Mouse (Mus musculus) adrenal gland, postnatal 4 days (tissue): ENCODE results near the gene Gsdma. TPM values are rescaled to one million over a fixed set of nuclear protein-coding genes. Genes with fewer than 3 reads are reported as not detected.
"Not testable (repeated sequence)": the region's sequence is repeated elsewhere in the genome, so short reads cannot be mapped to it uniquely, and the experiment has no call there.

Experiments
- DNase-seq, 2 experiments: peaks; one replicate each; pipeline ENCODE4 v3.0.0; 2021 to 2022; ENCODE audit warnings: low spot score in 2 of 2, mixed read lengths in 2 of 2
- total RNA-seq, 2 experiments: library from RNA; stranded (reverse); gene quantifications; 2 replicates each; pipeline ENCODE4 v1.2.3; 2021

The Gsdma gene
- total RNA-seq, 2 experiments from 2014 or later = not detected

DNA sequence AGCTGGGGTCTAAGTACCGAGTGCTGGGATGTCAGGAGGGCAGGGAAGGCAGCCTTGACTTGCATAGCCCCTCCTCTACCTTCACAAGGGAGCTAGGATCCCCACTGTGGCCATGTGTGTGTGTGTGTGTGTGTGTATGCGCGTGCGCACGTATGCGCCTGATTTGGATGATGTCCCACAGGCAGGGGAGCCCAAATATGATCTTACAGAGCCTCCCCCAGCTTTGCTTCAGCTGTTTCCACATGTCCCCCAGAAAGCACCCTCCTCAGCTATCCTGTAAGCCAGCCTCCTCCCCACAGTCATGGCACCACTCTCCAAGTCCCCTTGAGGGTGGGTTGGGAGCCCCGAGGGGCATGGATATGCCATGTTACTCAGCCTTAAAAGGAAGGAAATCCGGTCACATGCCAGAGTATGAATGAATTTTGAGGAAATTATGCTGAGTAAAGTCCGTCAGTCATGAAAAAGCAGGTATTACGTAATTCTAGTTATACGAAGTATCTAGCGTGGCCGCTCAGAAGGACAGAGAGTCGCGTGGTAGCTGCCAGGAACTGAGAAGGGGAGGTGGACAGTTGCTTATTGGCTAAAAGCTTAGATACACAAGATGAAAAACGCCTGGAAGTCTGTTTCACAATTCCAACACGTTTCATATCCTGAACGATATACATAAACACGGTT lies 44.3 kb downstream of the Gsdma start:
- DNase-seq = no peak

DNA sequence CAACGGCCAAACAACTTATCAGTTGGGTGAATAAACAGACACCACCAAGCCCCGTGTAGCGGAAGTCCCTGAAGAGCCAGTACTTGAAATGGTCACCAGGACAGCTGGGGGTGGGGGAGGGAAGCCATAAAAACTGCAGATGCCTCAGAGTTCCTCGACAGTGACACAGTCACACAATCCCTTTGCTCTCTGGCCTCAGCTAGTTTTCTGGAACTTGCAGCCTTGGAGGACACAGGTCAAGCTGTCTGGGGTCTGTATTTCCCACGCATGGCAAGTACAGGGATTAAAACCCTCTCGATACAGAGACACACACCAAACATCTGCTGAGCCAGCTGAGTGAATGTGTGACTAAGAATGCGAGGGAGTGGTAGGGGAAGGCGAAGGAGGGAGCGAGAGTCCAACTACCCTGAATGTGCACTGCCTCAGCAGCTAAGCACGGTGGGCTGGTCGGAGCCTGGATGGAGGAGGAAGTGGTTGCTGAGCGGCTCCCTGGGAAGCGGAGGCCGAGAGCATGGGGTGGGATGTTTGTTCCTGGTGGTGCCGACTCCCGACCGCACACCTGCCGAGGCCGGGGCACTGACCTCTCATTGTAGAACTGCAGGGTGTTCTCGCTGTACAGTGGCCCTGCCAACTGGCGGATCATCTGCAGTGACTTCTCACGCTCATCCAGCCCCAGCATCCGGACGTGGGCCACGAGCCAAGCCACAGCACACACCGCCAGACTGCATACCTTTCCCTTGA lies 45.0 kb downstream of the Gsdma start:
- no peak for DNase-seq

DNA sequence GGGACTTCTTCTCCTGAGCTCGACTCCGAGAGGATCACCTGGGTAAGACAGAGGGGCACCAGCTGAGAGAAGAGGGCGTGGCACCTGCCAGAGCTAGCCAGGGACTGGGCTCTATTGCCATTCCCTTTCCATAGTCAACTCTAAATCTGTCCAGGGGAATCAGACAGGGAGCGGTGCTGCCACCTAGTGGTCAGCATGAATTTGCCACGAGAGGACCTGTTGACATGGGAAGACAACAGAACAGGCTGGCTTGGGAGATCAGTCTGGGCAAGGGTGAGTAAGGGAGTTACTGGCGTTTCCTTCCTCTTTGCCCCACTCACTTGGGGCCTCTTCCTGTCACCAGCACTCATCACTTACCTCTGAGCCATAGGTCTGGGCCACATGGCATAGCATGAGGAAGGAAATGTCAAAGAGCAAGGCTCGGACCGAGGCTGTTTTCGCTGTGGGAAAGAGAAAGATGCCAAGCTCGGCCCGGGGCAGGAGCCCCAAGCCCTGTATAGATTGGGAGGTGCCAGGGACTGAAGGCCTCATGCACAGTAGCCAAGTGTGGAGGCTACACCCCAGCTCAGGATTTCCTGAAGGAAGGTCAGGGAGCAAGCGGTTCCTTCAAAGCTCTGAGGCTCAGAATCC lies 46.4 kb downstream of the Gsdma start:
- peak; percentile 56 to 71 for DNase-seq

DNA sequence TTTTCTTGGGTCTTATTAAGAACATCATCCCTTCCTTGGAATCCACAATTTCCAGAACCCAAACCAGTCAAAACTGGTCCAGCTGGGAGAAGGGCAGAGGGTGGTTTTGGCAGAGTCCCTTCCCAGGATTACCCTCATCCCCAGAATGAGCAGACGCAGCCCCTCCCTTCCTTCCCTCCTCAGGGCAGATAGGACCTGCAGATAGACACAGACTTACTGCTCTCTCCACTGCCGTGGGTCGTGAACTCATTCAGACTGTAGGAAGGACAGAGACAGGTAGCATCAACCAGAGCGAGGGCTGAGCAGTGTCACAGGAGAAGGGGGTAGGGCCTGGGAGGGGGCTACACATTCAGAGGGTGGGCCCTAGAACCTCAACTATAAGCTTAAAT lies 46.9 kb downstream of the Gsdma start:
- no peak for DNase-seq

DNA sequence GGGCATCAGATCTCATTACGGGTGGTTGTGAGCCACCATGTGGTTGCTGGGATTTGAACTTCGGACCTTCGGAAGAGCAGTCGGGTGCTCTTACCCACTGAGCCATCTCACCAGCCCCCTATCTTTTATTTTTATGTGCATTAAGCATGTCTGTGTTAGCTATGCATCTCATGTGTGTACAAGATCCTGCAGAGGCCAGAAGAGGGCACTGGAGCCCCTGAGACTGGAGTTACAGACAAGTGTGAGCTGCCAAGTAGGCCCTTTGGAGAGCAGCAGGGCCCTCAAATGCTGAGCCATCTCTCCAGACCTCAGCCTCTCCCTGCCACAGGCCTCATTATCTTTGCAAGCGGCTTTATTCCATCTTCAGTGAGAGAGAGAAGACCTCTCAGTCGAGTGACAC lies 47.9 kb downstream of the Gsdma start:
- DNase-seq = not testable (repeated sequence)

DNA sequence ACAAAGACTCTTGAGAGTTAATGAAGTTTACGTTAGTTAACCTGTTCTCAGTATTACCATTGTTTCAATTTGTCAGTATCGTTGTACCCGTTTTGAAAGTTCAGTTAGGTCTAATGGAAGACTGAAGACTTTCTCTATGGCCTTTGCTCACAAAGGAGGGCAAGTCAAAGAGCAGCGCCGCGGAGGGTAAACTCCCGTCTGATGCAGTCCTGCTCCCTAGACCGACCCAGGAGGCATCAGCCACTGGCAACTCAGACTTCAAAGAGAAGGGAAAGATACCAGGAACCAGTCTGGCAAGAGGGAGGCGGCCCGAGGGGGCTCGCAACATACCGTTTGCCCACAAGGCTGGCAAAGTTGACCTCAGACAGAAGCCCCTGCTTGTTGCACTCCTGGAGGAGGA lies 49.6 kb downstream of the Gsdma start:
- no peak for DNase-seq

DNA sequence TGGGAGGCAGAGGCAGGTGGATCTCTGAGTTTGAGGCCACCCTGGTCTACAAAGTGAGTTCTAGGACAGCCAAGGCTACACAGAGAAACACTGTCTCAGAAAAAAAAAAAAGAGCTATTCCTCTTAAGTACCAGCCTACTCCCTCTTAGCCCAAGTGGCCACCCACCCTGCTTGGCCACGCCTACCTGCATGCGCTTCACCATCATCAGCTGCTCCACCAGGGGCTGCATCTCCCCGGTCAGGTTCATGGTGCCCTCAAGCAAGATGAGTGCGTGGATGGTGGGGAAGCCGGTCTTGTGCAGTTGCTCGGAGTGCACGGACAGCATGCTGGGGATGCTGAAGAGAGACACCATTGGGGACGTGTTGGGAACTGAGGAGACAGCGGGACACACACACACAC lies 51.8 kb downstream of the Gsdma start:
- no peak for DNase-seq

DNA sequence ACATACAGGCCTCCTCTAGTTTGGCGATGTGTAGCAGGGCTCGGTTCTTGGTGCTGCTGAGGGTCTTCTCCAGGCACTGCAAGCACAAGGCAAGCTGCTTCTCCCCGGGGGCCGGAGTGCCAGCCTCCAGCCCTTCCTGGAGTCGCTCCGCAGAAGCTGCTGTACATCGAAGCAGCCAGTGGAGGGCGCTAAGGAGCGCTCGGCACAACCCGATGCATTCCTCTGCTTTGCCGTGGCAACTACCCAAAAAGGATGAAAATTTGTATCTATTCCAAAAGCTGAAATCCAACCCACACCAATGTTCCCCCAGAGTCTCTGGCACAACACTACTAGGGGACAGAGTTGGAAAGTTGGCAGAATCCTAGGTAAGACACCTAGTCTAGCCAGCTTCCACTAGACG lies 53.8 kb downstream of the Gsdma start:
- DNase-seq = peak; percentile 60 to 66

DNA sequence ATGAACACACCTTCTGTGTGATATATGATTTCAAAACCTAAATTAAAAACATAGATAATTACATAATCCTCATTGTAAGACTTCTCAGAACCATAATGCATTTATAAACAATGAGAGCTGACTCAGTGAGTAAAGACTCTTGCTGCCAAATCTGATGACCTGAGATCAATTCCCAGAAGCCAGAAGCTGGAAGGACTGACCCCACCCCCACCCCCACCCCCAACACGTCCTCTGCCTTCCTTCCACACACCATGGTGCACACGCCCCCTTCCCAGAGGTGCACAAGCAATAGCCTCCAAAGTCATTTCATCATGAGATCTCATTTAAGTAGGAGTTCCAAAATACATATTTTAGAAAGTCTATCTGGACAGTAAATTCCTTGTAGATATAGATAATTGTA lies 56.6 kb downstream of the Gsdma start:
- no peak for DNase-seq

DNA sequence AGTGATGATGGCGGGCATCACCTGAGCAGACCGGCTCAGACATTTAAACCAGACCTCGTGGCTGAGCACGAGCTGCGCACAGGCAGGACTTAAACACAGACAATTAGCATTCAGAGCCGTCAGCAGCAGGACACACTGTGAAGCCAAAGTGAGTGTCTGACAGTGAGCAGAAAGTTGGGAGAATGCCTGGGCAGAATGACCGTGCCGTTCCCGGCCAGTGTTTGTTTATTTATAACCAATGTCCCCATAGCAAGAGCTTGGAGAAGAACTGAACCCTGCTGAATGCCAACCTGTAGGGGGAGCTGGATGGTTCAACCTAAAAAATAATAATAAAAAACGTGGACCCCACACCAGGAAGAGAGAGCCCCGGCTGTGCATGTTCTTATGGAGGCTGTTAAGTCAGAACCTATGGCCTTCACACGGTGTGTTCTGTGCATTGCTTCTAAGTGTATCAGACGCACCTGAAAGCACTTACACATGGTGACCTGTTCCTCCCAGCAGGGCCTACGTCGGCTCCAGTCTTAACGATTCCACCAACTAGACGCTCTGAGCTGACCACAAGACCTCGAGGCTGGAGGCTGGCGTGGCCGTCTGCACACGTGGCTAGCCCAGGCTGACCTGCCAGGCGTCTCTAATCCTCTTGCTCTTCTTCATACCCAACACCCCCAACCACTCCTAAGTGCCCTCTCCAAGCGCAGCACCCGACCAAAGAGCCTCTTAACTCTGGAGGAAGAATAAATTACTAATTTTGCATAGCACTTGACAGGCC lies 57.5 kb downstream of the Gsdma start:
- no peak for DNase-seq

DNA sequence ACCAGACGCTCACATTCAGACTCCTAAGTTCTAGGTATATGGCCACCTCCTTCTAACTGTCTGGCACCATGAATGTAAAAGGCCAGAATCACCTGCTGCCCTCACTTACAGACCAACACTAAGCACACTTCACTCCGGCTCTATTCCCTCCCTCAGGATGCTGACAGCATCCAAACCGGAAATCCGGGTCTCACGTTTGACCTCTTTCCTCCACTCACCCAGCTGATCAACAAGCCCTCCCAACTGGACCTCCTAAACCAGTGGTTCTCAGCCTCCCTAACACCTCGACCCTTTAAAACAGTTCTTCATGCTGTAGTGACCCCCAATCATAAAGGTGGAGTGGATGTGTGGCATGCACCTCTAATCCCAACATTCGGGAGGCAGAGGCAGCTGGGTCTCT lies 58.9 kb downstream of the Gsdma start:
- no peak for DNase-seq

DNA sequence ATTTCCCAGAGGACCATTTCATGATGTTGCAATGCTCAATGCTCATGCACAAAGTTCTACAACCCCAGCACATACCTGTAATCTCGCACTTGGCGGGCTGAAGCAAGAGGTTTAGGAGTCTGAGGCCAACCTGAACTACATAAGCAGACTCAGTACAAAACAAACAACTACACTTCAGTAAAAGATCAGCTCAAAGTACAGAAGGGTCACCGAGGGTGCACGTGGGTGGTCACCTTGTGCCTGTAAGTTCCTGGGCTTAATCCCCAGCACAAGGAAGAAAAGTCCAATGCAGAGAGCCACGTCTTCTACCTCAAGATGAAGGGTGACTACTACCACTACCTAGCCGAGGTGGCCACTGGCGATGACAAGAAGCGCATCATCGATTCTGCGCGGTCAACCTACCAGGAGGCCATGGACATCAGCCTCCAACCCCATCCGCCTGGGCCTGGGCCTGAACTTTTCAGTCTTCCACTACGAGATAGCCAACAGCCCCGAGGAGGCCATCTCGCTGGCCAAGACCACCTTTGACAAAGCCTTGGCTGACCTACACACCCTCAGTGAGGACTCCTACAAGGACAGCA lies 61.9 kb downstream of the Gsdma start:
- DNase-seq = no peak

Other genes starting within 250 kb of the Gsdma start
- gene Mien1, start 225.4 kb upstream of the Gsdma start, total RNA-seq = 10 to 100 TPM; 53.5 to 55.3 TPM
- 10 to 100 TPM in 1 of 2 experiments, 1 to 10 TPM in 1; 5.9 to 10.3 TPM for gene Grb7, start 218.0 kb upstream of the Gsdma start, total RNA-seq
- 1 to 10 TPM in 1 of 2 experiments, under 1 TPM in 1; 0.36 to 1.4 TPM for gene Ikzf3, start 118.3 kb upstream of the Gsdma start, total RNA-seq
- under 1 TPM in 1 of 2 experiments, not detected in 1; 0.45 TPM for gene Zpbp2, start 113.3 kb upstream of the Gsdma start, total RNA-seq
- 10 to 100 TPM; 74.7 to 84.1 TPM for gene Ormdl3, start 77.0 kb upstream of the Gsdma start, total RNA-seq
- gene Lrrc3c, start 66.1 kb upstream of the Gsdma start, total RNA-seq = not detected
- 10 to 100 TPM; 23.3 to 26.6 TPM for gene Gm12355, start 38.7 kb upstream of the Gsdma start, total RNA-seq
- gene Gsdma3, start 38.0 kb upstream of the Gsdma start, total RNA-seq = 10 to 100 TPM; 12.0 to 14.5 TPM
- gene Gsdma2, start 17.6 kb upstream of the Gsdma start, total RNA-seq = under 1 TPM; 0.25 to 0.48 TPM
- 100 to 1,000 TPM; 137 to 147 TPM for gene Psmd3, start 18.2 kb downstream of the Gsdma start, total RNA-seq
- not detected for gene Csf3, start 36.9 kb downstream of the Gsdma start, total RNA-seq
- gene Med24, start 65.1 kb downstream of the Gsdma start, total RNA-seq = 10 to 100 TPM; 75.7 to 84.8 TPM
- gene Thra, start 76.3 kb downstream of the Gsdma start, total RNA-seq = 100 to 1,000 TPM; 181 to 195 TPM
- gene Nr1d1, start 111.0 kb downstream of the Gsdma start, total RNA-seq = 100 to 1,000 TPM; 104 to 115 TPM
- 100 to 1,000 TPM; 119 to 121 TPM for gene Msl1, start 131.2 kb downstream of the Gsdma start, total RNA-seq
- 10 to 100 TPM; 45.2 to 54.8 TPM for gene Casc3, start 140.6 kb downstream of the Gsdma start, total RNA-seq
- 1 to 10 TPM; 2.6 to 3.0 TPM for gene Rapgefl1, start 172.4 kb downstream of the Gsdma start, total RNA-seq
- gene Wipf2, start 199.3 kb downstream of the Gsdma start, total RNA-seq = 10 to 100 TPM; 18.4 to 19.7 TPM
- gene Cdc6, start 243.4 kb downstream of the Gsdma start, total RNA-seq = 1 to 10 TPM; 7.5 to 9.1 TPM